Mouse (Mus musculus) CH12.LX (cell line): ENCODE measurements around the gene Serpina1c.
"Not testable (repeated sequence)": the region's sequence is repeated elsewhere in the genome, so short reads cannot be mapped to it uniquely, and the experiment has no call there.

Experiments
- CTCF ChIP-seq, 2 experiments: IDR thresholded peaks in 1 of 2; conservative IDR thresholded peaks in 1 of 2; 2 replicates each; pipeline ENCODE4 v1.5.1; 2011 to 2012; ENCODE audit warnings: low read depth in 2 of 2, low read length in 2 of 2, improper control_type of control experiment in 1 of 2, inconsistent platforms in 1 of 2, mild to moderate bottlenecking in 1 of 2, moderate library complexity in 1 of 2
- EP300 ChIP-seq: IDR thresholded peaks from 2 replicates; pipeline ENCODE4 v1.6.1; 2011; ENCODE audit warnings: low read length, improper control_type of control experiment
- MAFK ChIP-seq: IDR thresholded peaks from 2 replicates; pipeline ENCODE4 v1.6.1; 2011; ENCODE audit warnings: low read length, improper control_type of control experiment; ENCODE audit not compliant: insufficient replicate concordance
- POLR2A ChIP-seq: IDR thresholded peaks from 2 replicates; pipeline ENCODE4 v1.6.1; 2011; ENCODE audit warnings: low read depth, mild to moderate bottlenecking, improper control_type of control experiment, low read length
- POLR2AphosphoS2 ChIP-seq: IDR thresholded peaks from 2 replicates; pipeline ENCODE4 v1.6.1; 2011; ENCODE audit warnings: low read depth, low read length, improper control_type of control experiment
- ZMIZ1 ChIP-seq: IDR thresholded peaks from 2 replicates; pipeline ENCODE4 v1.6.1; 2012; ENCODE audit warnings: low read depth, mild to moderate bottlenecking, inconsistent platforms, low read length, improper control_type of control experiment

- TF ChIP-seq EP300; POLR2AphosphoS2; POLR2A; MAFK; CTCF (conservative IDR thresholded peaks at IDR 0.05 in 1 of 2, IDR thresholded peaks at IDR 0.05 in 1 of 2; ENCODE audit: low read depth in 2 of 2, low read length in 2 of 2); ZMIZ1: not testable (repeated sequence)
These were observed 41.3 kb downstream of the Serpina1c start, which contains the start of gene Serpina1a for GRCm38 (mm10) chr12:103863101-103863974.
